Mouse (Mus musculus) liver, embryonic 16.5 days (tissue): ENCODE data around the gene Gmpr. TPM values are rescaled to one million over a fixed set of nuclear protein-coding genes. Genes with fewer than 3 reads are reported as not detected.

ENCODE experiments used
- ATAC-seq: fragments of 200-750 bp; cut with Nextera tagmentation; 2 replicates; pipeline ENCODE4 v1.8.0; 2017; ENCODE audit warnings: low read depth, mild to moderate bottlenecking, moderate number of reproducible peaks, moderate library complexity
- H3K27ac ChIP-seq: fragments of 300-500 bp; sonication (generic); 2 replicates; pipeline ENCODE4 v1.5.1; 2014; ENCODE audit warnings: mild to moderate bottlenecking, low read length
- H3K27me3 ChIP-seq: fragments of 300-500 bp; sonication (generic); 2 replicates; pipeline ENCODE4 v1.6.1; 2014; ENCODE audit warnings: low read depth, low read length, mixed read lengths; ENCODE audit not compliant: control insufficient read depth, insufficient read depth
- H3K36me3 ChIP-seq: fragments of 300-500 bp; sonication (generic); 2 replicates; pipeline ENCODE4 v1.6.1; 2014; ENCODE audit warnings: mild to moderate bottlenecking; ENCODE audit not compliant: control insufficient read depth, insufficient read depth
- H3K4me1 ChIP-seq: fragments of 300-500 bp; sonication (generic); 2 replicates; pipeline ENCODE4 v1.6.1; 2014; ENCODE audit warnings: low read depth, low read length, mixed read lengths; ENCODE audit not compliant: control insufficient read depth
- H3K4me2 ChIP-seq: fragments of 300-500 bp; sonication (generic); 2 replicates; pipeline ENCODE4 v1.6.1; 2014; ENCODE audit warnings: low read depth, low read length, mixed read lengths
- H3K4me3 ChIP-seq: fragments of 300-500 bp; sonication (generic); 2 replicates; pipeline ENCODE4 v1.5.1; 2014; ENCODE audit warnings: low read depth, mild to moderate bottlenecking, low read length
- H3K9ac ChIP-seq: fragments of 300-500 bp; sonication (generic); 2 replicates; pipeline ENCODE4 v1.6.1; 2014; ENCODE audit warnings: low read depth, low read length
- H3K9me3 ChIP-seq: fragments of 300-500 bp; sonication (generic); replicated peaks from 2 replicates; pipeline ENCODE4 v1.6.1; 2016; ENCODE audit warnings: low read length; ENCODE audit not compliant: control insufficient read depth
- WGBS: fragments of 180-500 bp; shearing (Covaris S2); extraction: QIAGEN DNeasy Blood & Tissue Kit; methylation state at CpG from one replicate; pipeline ENCODE4 v1.1.7; 2014; ENCODE audit not compliant: insufficient replicate concordance; 5-methylcytosine and 5-hydroxymethylcytosine counted together
- polyA plus RNA-seq: library from polyadenylated mRNA; unstranded; fragments of >200 nt; fragmentation: Nextera tagmentation; extraction: Ambion mirVana; gene quantifications from 2 replicates; pipeline ENCODE4 v1.2.1, GENCODE M21; 2015

The Gmpr gene
- polyA plus RNA-seq, 1 experiment from 2014 or later, result 212 TPM

DNA sequence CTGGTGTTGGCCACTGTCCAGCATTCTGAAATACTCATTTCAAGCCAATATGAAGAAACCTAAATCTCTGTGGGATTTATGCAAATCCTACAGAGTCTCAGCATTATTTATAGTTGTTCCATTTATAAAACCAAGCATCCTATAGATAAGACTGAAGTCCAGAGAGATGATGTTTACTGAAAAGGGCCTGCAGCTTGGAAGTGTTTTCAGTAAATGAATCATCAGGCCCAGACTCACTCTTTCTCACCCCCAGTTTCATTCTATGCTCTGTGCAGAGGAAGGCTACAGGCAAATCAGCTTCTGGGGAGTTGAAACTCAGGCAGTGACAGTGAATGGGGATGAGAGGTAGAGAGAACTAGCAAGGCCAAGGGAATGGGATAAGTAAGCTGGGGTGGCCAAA is 83.7 kb downstream of the Gmpr start:
- Histone ChIP-seq H3K27ac (no peak overlapping the region), H3K36me3 (no peaks in the 10 kb centered on the region), H3K4me1 (no peaks in the 10 kb centered on the region), H3K27me3 (no peaks in the 10 kb centered on the region), H3K9me3 (no peaks in the 10 kb centered on the region), H3K9ac (no peak overlapping the region), H3K4me3 (no peak overlapping the region), H3K4me2 (no peak overlapping the region)
- no peak for ATAC-seq

- H3K4me3 ChIP-seq, result no peak overlapping the region
- no peak overlapping the region for H3K9ac ChIP-seq
- 47% methylated on average over 1 of the region's 1 CpGs for WGBS
- no peaks in the 10 kb centered on the region for H3K4me1 ChIP-seq
- H3K27me3 ChIP-seq, result no peaks in the 10 kb centered on the region
- H3K9me3 ChIP-seq, result no peaks in the 10 kb centered on the region
- no peak overlapping the region for H3K4me2 ChIP-seq
- H3K36me3 ChIP-seq, result no peaks in the 10 kb centered on the region
- H3K27ac ChIP-seq, result no peak overlapping the region
- ATAC-seq, result no peak
Measured at GRCm38 (mm10) chr13:45593914-45594313, 86.7 kb downstream of the Gmpr start.

GRCm38 (mm10) chr13:45595416-45595815 is 88.2 kb downstream of the Gmpr start:
- WGBS, result 72% methylated on average over 7 of the region's 7 CpGs
- Histone ChIP-seq H3K27me3 (no peaks in the 10 kb centered on the region), H3K4me3 (no peak overlapping the region), H3K9me3 (no peaks in the 10 kb centered on the region), H3K36me3 (no peaks in the 10 kb centered on the region), H3K4me1 (no peaks in the 10 kb centered on the region), H3K27ac (no peak overlapping the region), H3K9ac (no peak overlapping the region), H3K4me2 (no peak overlapping the region)
- no peak for ATAC-seq

GRCm38 (mm10) chr13:45599831-45600230 is 92.6 kb downstream of the Gmpr start:
- 70% methylated on average over 2 of the region's 2 CpGs for WGBS
- ATAC-seq, result no peak
- H3K4me3 ChIP-seq, result no peak overlapping the region
- H3K27ac ChIP-seq, result no peak overlapping the region
- H3K9me3 ChIP-seq, result no peaks in the 10 kb centered on the region
- H3K4me2 ChIP-seq, result no peak overlapping the region
- no peaks in the 10 kb centered on the region for H3K4me1 ChIP-seq
- no peaks in the 10 kb centered on the region for H3K27me3 ChIP-seq
- no peaks in the 10 kb centered on the region for H3K36me3 ChIP-seq
- no peak overlapping the region for H3K9ac ChIP-seq

GRCm38 (mm10) chr13:45600443-45600842 is 93.2 kb downstream of the Gmpr start:
- Histone ChIP-seq H3K9me3 (no peaks in the 10 kb centered on the region), H3K4me2 (no peak overlapping the region), H3K36me3 (no peaks in the 10 kb centered on the region), H3K4me3 (no peak overlapping the region), H3K27ac (no peak overlapping the region), H3K9ac (no peak overlapping the region), H3K4me1 (no peaks in the 10 kb centered on the region), H3K27me3 (no peaks in the 10 kb centered on the region)
- ATAC-seq, result no peak
- 23% methylated on average over 6 of the region's 6 CpGs for WGBS

Other genes starting within 250 kb of the Gmpr start
- gene Mylip, start 117.7 kb upstream of the Gmpr start, polyA plus RNA-seq, result 7.7 and 8.0 TPM in 2 replicates